ENCODE assay signal across 35 mouse cellular contexts in genomic region chr9:108232908-108233307, GRCm38 (mm10).
"Had no signal": no experiment of that assay in that cellular context is flagged by ENCODE, and none has a peak within 500 bp of the region (broad histone marks: within the 10 kb centered on the region; RNA-seq: fewer than 3 reads in every experiment).

No protein-coding gene starts in this region.

- H3K4me2 ChIP-seq: heart, embryonic 11.5 days; heart, embryonic 12.5 days; heart, embryonic 13.5 days; heart, embryonic 15.5 days; hindbrain, embryonic 12.5 days; hindbrain, embryonic 13.5 days; hindbrain, embryonic 14.5 days; hindbrain, embryonic 15.5 days; intestine, embryonic 15.5 days; kidney, embryonic 15.5 days had no signal

- H3K9me3 ChIP-seq: heart, embryonic 10.5 days; heart, embryonic 12.5 days; heart, embryonic 13.5 days; heart, embryonic 15.5 days; hindbrain, embryonic 10.5 days; hindbrain, embryonic 12.5 days; hindbrain, embryonic 13.5 days; hindbrain, embryonic 15.5 days; intestine, embryonic 15.5 days; kidney, embryonic 15.5 days had no signal

- H3K4me3 ChIP-seq: heart, embryonic 10.5 days; heart, embryonic 12.5 days; heart, embryonic 13.5 days; heart, embryonic 15.5 days; hindbrain, embryonic 10.5 days; hindbrain, embryonic 12.5 days; hindbrain, embryonic 13.5 days; hindbrain, embryonic 15.5 days; intestine, embryonic 15.5 days; kidney, embryonic 15.5 days; layer of hippocampus, adult 2 months had no signal

- H3K27me3 ChIP-seq: heart, embryonic 12.5 days; heart, embryonic 13.5 days; heart, embryonic 15.5 days; hindbrain, embryonic 12.5 days; hindbrain, embryonic 13.5 days; hindbrain, embryonic 15.5 days; intestine, embryonic 15.5 days; kidney, embryonic 15.5 days had no signal

- H3K36me3 ChIP-seq: heart, embryonic 15.5 days had no signal

- H3K27ac ChIP-seq: heart, embryonic 10.5 days; heart, embryonic 13.5 days; heart, embryonic 15.5 days; hindbrain, embryonic 10.5 days; hindbrain, embryonic 12.5 days; hindbrain, embryonic 13.5 days; hindbrain, embryonic 14.5 days; hindbrain, embryonic 15.5 days; hindbrain, postnatal 0 days; intestine, embryonic 15.5 days; kidney, embryonic 15.5 days; kidney, postnatal 0 days; layer of hippocampus, adult 2 months had no signal

- H3K4me1 ChIP-seq: hindbrain, embryonic 13.5 days; hindbrain, embryonic 15.5 days; intestine, embryonic 15.5 days had no signal

- ATAC-seq: hindbrain, embryonic 16.5 days; hindbrain, postnatal 0 days; inflammation-experienced regulatory T-cells, adult 6 months; intestine, embryonic 15.5 days; intestine, embryonic 16.5 days; intestine, postnatal 0 days had no signal

- H3K9ac ChIP-seq: heart, embryonic 12.5 days; heart, embryonic 13.5 days; heart, embryonic 15.5 days; hindbrain, embryonic 12.5 days; hindbrain, embryonic 13.5 days; hindbrain, embryonic 14.5 days; hindbrain, embryonic 15.5 days; intestine, embryonic 15.5 days; kidney, embryonic 15.5 days had no signal

- DNase-seq: heart, postnatal 10 days; heart, postnatal 14 days; heart, postnatal 36 days; heart, postnatal 4 days; kidney, adult 11 months; kidney, adult 18-20 months; kidney, adult 2 months; kidney, adult 8-10 months; kidney, adult 9 months; kidney, postnatal 10 days; kidney, postnatal 14 days; kidney, postnatal 25 days; kidney, postnatal 36 days; kidney, postnatal 4 days; layer of hippocampus, adult 9-11 months; layer of hippocampus, postnatal 36 days had no signal
